Mouse (Mus musculus): ENCODE results near the gene Malsu1.

Gene Malsu1

DNA sequence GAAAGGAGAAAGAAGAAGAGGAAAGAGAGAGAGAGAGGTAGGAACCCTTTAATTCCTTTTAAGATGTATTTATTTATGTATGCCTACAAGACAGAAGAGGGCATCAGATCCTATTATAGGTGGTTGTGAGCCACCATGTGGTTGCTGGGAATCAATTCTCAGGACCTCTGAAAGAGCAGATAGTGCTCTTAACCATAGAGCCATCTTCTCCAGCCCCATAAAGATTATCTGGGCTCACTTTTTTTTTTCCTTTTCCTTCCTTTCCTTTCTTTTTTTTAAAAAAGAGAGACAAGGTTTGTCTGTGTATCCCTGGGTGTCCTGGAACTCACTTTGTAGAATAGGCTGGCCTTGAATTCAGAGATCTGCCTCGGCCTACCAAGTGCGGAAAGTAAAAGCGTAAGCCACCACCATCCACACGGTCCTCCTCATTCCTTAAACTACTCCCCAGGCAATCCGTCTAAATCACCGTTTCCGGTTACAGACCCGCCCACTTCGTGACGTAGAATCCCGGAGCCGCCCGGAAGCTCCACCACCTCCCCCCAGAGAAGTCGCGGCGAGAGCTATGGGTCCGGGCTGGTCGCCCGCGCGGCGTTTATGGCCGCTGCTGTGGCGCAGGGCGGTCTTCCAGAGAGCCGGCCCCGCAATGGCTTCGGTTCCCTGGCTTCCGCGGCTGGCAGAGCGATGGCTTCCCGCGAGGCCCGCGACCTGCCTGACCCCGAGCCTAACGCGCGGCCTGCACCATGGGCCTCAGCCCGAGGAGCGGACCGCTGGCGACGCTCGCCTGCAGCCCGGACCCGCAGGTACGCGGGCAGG, at the start of gene Malsu1:
Gene Malsu1, plus strand, starts transcription at position 492 of the 813 bp plus-strand sequence.
- peak; percentile 93 for DNase-seq (ENCODE audit: inconsistent ontology term)

GRCm38 (mm10) chr6:49025290-49025689, 48.3 kb upstream of the Malsu1 start:
- DNase-seq (ENCODE audit: inconsistent ontology term), result no peak

GRCm38 (mm10) chr6:49026496-49026895, 47.1 kb upstream of the Malsu1 start:
- no peak for DNase-seq (ENCODE audit: inconsistent ontology term)

DNA sequence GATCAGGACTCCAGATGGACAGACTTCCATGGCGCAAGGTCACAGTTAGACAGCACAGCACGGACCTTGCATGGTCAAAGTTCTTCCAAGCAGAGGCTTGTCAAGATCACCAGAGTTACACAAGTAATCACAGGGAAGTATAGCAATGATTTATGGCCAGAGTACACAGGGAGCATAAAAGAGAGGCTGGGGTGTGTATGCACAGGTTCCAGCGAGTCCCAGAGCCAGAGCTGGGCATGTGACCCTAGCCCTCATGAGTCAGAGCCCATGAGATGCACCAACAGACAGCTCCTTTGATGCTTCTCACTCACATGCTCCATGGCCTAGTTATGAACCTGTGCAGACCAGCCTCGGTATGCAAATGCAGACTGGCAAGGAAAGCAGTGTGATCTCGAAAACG, 45.6 kb upstream of the Malsu1 start:
- peak; percentile 40 for DNase-seq (ENCODE audit: inconsistent ontology term)

DNA sequence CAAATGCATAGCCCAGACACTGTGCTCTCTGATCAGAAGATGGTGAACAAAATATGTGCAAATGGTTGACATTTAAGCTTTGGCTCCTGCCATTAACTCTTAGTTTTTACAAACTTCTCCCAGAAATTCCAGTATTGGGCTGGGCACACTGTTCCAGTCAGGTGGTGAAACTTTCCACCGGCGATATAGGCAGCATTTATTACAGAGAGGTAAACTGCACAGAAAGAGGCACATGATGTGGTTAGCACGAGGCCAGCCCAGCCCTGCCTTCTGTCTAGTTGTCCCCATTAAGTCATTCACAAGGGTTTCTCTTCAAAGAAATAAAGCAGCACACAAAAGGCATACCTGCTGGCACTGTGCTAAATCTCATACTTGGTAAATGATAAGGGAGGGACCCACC, 44.9 kb upstream of the Malsu1 start:
- no peak for DNase-seq (ENCODE audit: inconsistent ontology term)

DNA sequence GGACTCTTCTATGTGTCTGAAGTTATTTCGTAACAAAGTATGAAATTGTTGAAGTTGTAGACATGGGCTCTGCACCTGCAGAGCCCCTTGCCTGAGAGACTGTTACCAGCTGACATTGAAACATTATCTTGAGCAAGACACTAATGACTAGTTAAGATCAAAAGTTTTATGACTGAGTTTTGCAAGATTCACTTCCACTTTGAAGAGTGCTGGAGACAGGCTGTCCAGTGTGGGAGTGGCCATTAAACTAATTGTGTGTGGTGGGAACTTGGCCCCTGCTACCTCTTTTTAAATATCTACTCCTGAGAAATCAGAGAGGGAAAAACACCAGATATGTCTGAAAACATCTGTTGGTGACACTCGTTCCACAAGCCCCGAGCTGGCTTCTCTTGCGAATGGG, 42.4 kb upstream of the Malsu1 start:
- no peak for DNase-seq (ENCODE audit: inconsistent ontology term)

DNA sequence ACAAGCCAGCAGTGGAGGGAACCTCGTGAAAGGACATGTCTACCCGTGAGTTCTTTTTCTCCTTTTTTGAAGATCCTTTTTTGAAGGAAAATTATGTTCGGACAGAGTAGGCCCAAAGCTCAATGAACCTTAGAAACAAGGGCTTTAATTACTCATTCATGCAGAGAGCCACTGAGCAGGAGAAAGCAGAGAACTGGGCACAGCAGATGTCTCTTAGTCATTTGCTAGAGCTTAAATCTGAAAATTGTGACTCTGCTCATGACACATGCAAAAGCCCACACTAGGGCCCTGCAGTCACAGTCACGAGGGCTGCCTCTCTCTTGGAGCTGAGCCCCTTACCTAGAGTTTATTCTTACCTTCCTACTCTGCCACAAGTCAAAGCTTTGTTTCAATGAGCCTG, 40.8 kb upstream of the Malsu1 start:
- DNase-seq (ENCODE audit: inconsistent ontology term), result peak; percentile 74

DNA sequence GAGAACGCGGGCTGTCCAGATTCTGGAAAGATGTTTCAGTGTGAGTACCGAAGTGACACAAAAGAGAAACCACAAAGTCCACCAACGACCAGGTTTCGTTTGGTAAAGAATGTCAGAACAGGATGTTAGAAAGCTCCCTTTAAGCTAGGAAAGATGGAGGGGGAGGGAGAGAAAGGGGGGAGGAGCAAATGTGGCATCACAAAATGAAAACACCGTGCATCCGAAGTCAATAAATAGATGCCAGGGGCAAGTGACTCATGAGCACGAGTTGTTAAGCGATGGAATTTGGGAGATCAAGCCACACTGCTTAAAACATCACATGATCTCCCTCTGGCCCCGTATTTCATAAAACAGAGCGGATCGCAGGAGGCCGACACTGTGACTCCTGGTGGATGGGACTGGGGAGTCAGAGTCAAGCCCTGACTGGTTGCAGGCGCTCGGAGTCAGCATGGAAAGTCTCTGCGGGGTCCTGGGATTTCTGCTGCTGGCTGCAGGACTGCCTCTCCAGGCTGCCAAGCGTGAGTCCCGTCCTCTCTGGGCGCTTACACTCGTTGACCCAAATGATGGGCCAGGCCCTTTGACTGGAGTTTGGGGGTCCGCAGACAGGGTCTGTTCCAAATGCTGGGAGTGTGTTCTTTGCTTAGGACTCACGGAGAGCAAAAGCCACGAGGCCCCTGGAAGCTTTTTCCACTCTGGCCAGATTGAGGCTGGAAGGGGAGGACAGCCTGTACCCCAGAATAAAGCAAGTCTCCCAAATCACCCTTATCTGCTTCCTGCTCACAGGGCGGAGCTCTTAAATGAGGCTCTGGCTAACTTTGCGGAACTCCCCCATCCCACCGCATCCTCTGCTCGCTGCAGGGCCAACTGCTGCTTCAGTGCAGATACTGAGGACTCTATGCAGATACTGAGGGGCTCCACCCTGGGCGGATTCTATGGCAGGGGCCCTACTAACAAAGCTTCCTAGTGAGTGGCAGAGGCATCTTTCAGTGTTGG, 37.0 kb upstream of the Malsu1 start, which contains the start of gene Gpnmb:
Gene Gpnmb, plus strand, starts transcription at position 272 of the 993 bp plus-strand sequence.
- DNase-seq (ENCODE audit: inconsistent ontology term), result peak; percentile 71

DNA sequence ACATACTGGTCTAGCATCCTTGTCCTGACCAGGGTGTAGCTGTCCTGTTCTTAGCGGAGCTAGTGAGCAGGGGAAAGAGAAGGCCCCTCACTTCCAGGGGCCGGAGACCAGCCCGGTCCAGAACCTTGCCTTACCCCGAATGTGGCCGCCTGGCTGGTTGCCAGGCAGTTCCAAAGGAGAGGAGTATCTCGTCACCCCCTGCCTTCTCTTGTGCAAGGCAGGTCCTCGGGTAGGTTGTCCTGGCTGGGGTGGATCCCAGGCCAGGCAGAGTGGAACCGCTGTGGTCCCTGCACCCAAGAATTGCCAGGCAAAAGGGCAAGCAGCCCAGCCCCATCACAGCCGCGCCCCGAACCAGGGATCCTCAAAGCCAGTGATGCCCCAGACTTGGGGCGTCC, 36.3 kb upstream of the Malsu1 start:
- no peak for DNase-seq (ENCODE audit: inconsistent ontology term)

DNA sequence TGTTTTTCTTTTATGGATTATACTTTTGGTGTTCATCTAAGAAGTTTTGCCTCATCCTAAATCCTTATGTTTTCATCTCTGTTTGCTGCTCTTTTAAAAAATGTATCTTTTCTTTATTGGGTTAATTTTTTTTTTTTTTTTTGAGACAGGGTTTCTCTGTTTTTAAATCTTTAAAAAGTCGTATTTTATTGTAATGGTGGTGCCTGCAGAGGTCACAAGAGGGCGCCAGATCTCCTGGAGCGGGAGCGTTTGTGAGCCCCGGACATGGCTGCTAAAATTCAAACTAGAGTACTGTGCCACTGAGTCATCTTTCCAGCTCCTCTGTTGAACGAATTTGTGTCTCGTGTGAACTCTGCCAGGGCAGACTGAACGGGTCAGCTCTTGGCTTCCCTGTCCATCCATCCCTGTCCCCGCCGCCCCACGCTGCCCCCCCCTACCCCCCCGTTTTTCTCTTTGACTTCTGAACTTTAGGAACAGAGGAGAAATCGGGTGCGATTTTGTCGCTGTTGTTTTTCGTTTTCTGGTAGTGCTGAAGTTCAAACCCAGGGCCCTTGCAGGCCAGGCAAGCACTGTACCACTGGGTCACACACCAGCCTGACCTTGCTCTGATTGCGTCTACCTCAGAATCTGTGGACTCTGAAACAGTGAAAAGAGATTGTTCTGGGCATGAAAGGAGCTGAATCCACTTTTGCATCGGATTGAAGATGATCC, 34.0 kb upstream of the Malsu1 start:
- peak; percentile 45 for DNase-seq (ENCODE audit: inconsistent ontology term)

GRCm38 (mm10) chr6:49046502-49046901, 27.1 kb upstream of the Malsu1 start:
- no peak for DNase-seq (ENCODE audit: inconsistent ontology term)

GRCm38 (mm10) chr6:49046976-49047375, 26.6 kb upstream of the Malsu1 start:
- DNase-seq (ENCODE audit: inconsistent ontology term), result no peak

DNA sequence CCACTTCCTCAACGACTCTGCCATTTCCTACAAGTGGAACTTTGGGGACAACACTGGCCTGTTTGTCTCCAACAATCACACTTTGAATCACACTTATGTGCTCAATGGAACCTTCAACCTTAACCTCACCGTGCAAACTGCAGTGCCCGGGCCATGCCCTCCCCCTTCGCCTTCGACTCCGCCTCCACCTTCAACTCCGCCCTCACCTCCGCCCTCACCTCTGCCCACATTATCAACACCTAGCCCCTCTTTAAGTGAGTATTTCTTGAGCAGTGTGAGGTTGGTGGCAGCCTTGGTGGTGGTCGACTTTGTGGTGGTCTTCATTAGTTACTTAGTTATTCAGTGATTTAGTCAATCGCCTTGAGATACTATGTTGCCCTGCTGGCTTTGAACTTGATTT, 25.7 kb upstream of the Malsu1 start:
- DNase-seq (ENCODE audit: inconsistent ontology term), result no peak

DNA sequence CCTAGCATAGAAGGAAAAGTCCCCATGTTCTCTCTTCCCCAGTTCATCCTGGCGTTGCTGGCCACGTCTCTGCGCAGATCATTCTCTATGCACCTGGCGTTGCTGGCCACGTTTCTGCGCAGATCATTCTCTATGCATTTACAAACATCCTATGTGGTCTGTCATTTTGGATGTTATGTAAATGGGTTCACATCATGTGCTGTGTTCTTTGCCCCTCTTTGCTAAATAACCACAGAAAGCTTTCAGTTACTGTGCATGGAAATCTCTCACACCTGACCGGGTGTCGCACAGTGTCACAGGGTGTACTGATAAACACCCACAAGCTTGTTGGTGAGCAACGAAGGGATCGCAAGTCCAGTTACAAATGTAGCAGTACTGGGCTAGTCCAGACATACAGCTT, 25.2 kb upstream of the Malsu1 start:
- DNase-seq (ENCODE audit: inconsistent ontology term), result no peak

DNA sequence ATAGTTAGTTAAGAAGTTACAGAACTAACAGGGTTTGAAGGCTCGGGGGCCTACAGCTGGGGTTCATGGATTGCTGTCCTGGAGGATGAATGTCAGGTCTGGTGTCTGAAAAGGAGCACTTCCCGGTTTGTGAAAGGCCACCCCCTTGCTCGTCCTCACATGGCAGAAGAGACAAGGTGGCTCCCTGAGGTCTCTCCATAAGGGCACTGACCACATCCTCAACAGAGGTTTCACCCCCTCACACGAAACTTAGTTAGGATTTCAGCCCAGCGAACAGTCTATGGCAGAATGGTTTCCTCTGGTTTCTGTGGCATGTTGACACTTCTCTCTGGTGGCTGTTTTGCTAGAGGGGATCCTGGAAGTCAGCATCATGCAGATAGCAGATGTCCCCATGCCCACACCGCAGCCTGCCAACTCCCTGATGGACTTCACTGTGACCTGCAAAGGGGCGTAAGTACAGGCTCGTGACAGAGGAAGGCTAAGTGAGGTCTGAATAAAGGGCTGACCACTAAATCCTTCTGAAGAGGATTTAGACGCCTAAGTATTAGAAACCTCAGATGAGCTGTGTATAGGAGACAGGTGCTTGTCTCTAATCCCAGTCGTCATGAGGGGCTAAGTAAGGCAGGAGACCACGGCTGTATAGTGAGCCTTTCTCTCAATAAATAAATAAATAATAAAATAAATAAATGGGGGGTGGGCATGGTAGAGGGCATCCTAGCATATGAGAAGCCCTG, 22.8 kb upstream of the Malsu1 start:
- DNase-seq (ENCODE audit: inconsistent ontology term), result no peak

- DNase-seq (ENCODE audit: inconsistent ontology term), result no peak
Measured at GRCm38 (mm10) chr6:49052191-49052590, 21.4 kb upstream of the Malsu1 start.

GRCm38 (mm10) chr6:49055256-49055733, 18.3 kb upstream of the Malsu1 start:
- peak; percentile 48 for DNase-seq (ENCODE audit: inconsistent ontology term)

DNA sequence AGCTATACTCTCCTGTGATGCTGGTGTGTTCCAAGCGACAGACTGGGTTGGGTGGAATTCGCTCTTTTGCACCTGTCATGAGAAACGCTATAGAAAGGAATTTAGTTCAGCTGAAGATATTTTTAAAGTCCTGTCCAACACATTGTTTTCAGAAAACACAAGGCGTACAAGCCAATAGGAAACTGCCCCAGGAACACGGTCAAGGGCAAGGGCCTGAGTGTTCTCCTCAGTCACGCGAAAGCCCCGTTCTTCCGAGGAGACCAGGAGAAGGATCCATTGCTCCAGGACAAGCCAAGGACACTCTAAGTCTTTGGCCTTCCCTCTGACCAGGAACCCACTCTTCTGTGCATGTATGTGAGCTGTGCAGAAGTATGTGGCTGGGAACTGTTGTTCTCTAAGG, 17.6 kb upstream of the Malsu1 start:
- no peak for DNase-seq (ENCODE audit: inconsistent ontology term)

GRCm38 (mm10) chr6:49057053-49058021, 16.3 kb upstream of the Malsu1 start:
- peak; percentile 82 for DNase-seq (ENCODE audit: inconsistent ontology term)

DNA sequence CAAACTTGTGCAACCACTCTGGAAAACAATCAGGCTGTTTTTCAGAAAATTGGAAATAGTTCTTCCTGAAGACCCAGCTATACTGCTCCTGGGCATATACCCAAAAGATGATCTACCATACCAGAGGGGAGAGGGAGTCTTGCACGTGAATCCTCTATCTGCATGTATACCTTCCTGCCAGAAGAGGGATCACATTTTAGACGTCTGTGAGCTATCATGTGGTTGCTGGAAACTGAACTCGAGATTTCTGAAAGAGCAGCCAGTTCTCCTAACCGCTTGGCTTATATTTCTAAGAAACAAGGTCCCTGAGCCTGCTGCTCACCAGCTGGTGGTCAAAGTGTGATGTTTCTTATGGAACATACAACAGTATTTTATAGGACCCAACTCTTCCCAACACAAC, 5.2 kb upstream of the Malsu1 start:
- no peak for DNase-seq (ENCODE audit: inconsistent ontology term)

All from Muller cell, postnatal 12 days (primary cell).